Mouse (Mus musculus) stomach, embryonic 14.5 days (tissue): ENCODE measurements around the gene Otulinl. TPM values are rescaled to one million over a fixed set of nuclear protein-coding genes. Genes with fewer than 3 reads are reported as not detected.

ENCODE experiments used
- ATAC-seq: fragments of 200-750 bp; cut with Nextera tagmentation; 2 replicates; pipeline ENCODE4 v1.8.0; 2017; ENCODE audit warnings: low read depth, moderate TSS enrichment; ENCODE audit not compliant: insufficient number of reproducible peaks, insufficient read depth, low FRiP score
- H3K27ac ChIP-seq: fragments of 300-500 bp; sonication (generic); 2 replicates; pipeline ENCODE4 v1.5.1; 2014; ENCODE audit warnings: mild to moderate bottlenecking, low read length, moderate library complexity, mixed read lengths
- H3K27me3 ChIP-seq: fragments of 300-500 bp; sonication (generic); 2 replicates; pipeline ENCODE4 v1.6.1; 2014; ENCODE audit warnings: low read length, control low read depth, mixed read lengths; ENCODE audit not compliant: control insufficient read depth, insufficient read depth
- H3K36me3 ChIP-seq: fragments of 300-500 bp; sonication (generic); 2 replicates; pipeline ENCODE4 v1.6.1; 2014; ENCODE audit warnings: mild to moderate bottlenecking, control low read depth, low read length, moderate library complexity, mixed read lengths; ENCODE audit not compliant: control insufficient read depth, insufficient read depth
- H3K4me1 ChIP-seq: fragments of 300-500 bp; sonication (generic); 2 replicates; pipeline ENCODE4 v1.6.1; 2014; ENCODE audit warnings: low read length, control low read depth, mixed read lengths; ENCODE audit not compliant: control insufficient read depth, insufficient read depth
- H3K4me2 ChIP-seq: fragments of 300-500 bp; sonication (generic); replicated peaks from 2 replicates; pipeline ENCODE4 v1.6.1; 2014; ENCODE audit warnings: low read depth, low read length, control low read depth
- H3K4me3 ChIP-seq: fragments of 300-500 bp; sonication (generic); 2 replicates; pipeline ENCODE4 v1.5.1; 2014; ENCODE audit warnings: low read depth, low read length, control low read depth
- H3K9ac ChIP-seq: fragments of 300-500 bp; sonication (generic); replicated peaks from 2 replicates; pipeline ENCODE4 v1.6.1; 2014; ENCODE audit warnings: low read depth, mild to moderate bottlenecking, control low read depth, low read length, moderate library complexity, mixed read lengths
- H3K9me3 ChIP-seq: fragments of 300-500 bp; sonication (generic); 2 replicates; pipeline ENCODE4 v1.6.1; 2016; ENCODE audit warnings: low read depth, low read length, control low read depth; ENCODE audit not compliant: control insufficient read depth
- WGBS: fragments of 180-500 bp; shearing (Covaris S2); extraction: QIAGEN DNeasy Blood & Tissue Kit; methylation state at CpG from one replicate; pipeline ENCODE4 v1.1.7; 2014; 5-methylcytosine and 5-hydroxymethylcytosine counted together
- polyA plus RNA-seq: library from polyadenylated mRNA; unstranded; fragments of >200 nt; fragmentation: Nextera tagmentation; extraction: Ambion mirVana; gene quantifications from 2 replicates; pipeline ENCODE4 v1.2.1, GENCODE M21; 2014

Gene Otulinl
- polyA plus RNA-seq, 1 experiment from 2014 or later: 13.2 TPM

- Histone ChIP-seq H3K27ac (no peak overlapping the region), H3K4me1 (peaks cover 9% of the 10 kb centered on the region), H3K4me2 (no peak overlapping the region), H3K36me3 (no peaks in the 10 kb centered on the region; the same call in 1 of the 2 replicates), H3K9ac (no peak overlapping the region), H3K4me3 (no peak overlapping the region), H3K9me3 (no peaks in the 10 kb centered on the region), H3K27me3 (no peaks in the 10 kb centered on the region)
- WGBS: 87% methylated on average over 13 of the region's 13 CpGs
- no peak for ATAC-seq
Observed at GRCm38 (mm10) chr15:27625014-27625889, 56.1 kb downstream of the Otulinl start.

GRCm38 (mm10) chr15:27623286-27623685 lies 58.1 kb downstream of the Otulinl start:
- no peak overlapping the region for H3K4me2 ChIP-seq
- H3K4me1 ChIP-seq: no peaks in the 10 kb centered on the region
- no peak overlapping the region for H3K9ac ChIP-seq
- H3K36me3 ChIP-seq: peaks cover 10% of the 10 kb centered on the region
- 86% methylated on average over 6 of the region's 6 CpGs for WGBS
- H3K9me3 ChIP-seq: no peaks in the 10 kb centered on the region
- H3K4me3 ChIP-seq: no peak overlapping the region
- no peaks in the 10 kb centered on the region for H3K27me3 ChIP-seq
- no peak overlapping the region for H3K27ac ChIP-seq
- ATAC-seq: no peak

GRCm38 (mm10) chr15:27620475-27621185 lies 60.7 kb downstream of the Otulinl start:
- Histone ChIP-seq H3K36me3 (peaks cover 20% of the 10 kb centered on the region), H3K27ac (no peak overlapping the region), H3K9ac (no peak overlapping the region), H3K9me3 (no peaks in the 10 kb centered on the region), H3K4me1 (no peaks in the 10 kb centered on the region), H3K4me3 (no peak overlapping the region), H3K27me3 (no peaks in the 10 kb centered on the region), H3K4me2 (no peak overlapping the region)
- no peak for ATAC-seq
- 84% methylated on average over 6 of the region's 6 CpGs for WGBS

- Histone ChIP-seq H3K27me3 (no peaks in the 10 kb centered on the region), H3K4me2 (no peak overlapping the region), H3K27ac (no peak overlapping the region), H3K36me3 (peaks cover 26% of the 10 kb centered on the region), H3K9me3 (no peaks in the 10 kb centered on the region), H3K4me1 (no peaks in the 10 kb centered on the region), H3K4me3 (no peak overlapping the region), H3K9ac (no peak overlapping the region)
- peak; percentile 77; the same call in 1 of the 2 replicates for ATAC-seq
- 69% methylated on average over 3 of the region's 3 CpGs for WGBS
Observed at GRCm38 (mm10) chr15:27619683-27620082, 61.7 kb downstream of the Otulinl start.

- no peaks in the 10 kb centered on the region for H3K4me1 ChIP-seq
- no peak overlapping the region for H3K4me2 ChIP-seq
- H3K36me3 ChIP-seq: peaks cover 26% of the 10 kb centered on the region
- no peak overlapping the region for H3K9ac ChIP-seq
- WGBS: 65% methylated on average over 6 of the region's 6 CpGs
- no peaks in the 10 kb centered on the region for H3K9me3 ChIP-seq
- H3K4me3 ChIP-seq: no peak overlapping the region
- no peaks in the 10 kb centered on the region for H3K27me3 ChIP-seq
- ATAC-seq: no peak
- no peak overlapping the region for H3K27ac ChIP-seq
Observed at GRCm38 (mm10) chr15:27618778-27619533, 62.4 kb downstream of the Otulinl start.

GRCm38 (mm10) chr15:27617227-27617626 lies 64.2 kb downstream of the Otulinl start:
- 74% methylated on average over 3 of the region's 3 CpGs for WGBS
- no peak overlapping the region for H3K27ac ChIP-seq
- H3K9me3 ChIP-seq: no peaks in the 10 kb centered on the region
- no peak for ATAC-seq
- no peak overlapping the region for H3K4me2 ChIP-seq
- no peaks in the 10 kb centered on the region for H3K27me3 ChIP-seq
- no peak overlapping the region for H3K9ac ChIP-seq
- no peak overlapping the region for H3K4me3 ChIP-seq
- no peaks in the 10 kb centered on the region for H3K4me1 ChIP-seq
- peaks cover 26% of the 10 kb centered on the region for H3K36me3 ChIP-seq

- 78% methylated on average over 4 of the region's 4 CpGs for WGBS
- no peak for ATAC-seq
Observed at GRCm38 (mm10) chr15:27616159-27616558, 65.2 kb downstream of the Otulinl start.

GRCm38 (mm10) chr15:27613255-27613654 lies 68.1 kb downstream of the Otulinl start:
- H3K36me3 ChIP-seq: peaks cover 27% of the 10 kb centered on the region
- no peak for ATAC-seq
- no peak overlapping the region for H3K27ac ChIP-seq

More at GRCm38 (mm10) chr15:27616159-27616558, 65.2 kb downstream of the Otulinl start:
- Histone ChIP-seq H3K36me3 (peaks cover 32% of the 10 kb centered on the region), H3K4me3 (no peak overlapping the region), H3K27me3 (no peaks in the 10 kb centered on the region), H3K4me2 (no peak overlapping the region), H3K4me1 (no peaks in the 10 kb centered on the region), H3K9ac (no peak overlapping the region), H3K9me3 (no peaks in the 10 kb centered on the region), H3K27ac (no peak overlapping the region)

More at GRCm38 (mm10) chr15:27613255-27613654, 68.1 kb downstream of the Otulinl start:
- H3K9ac ChIP-seq: no peak overlapping the region
- WGBS: 94% methylated on average over 4 of the region's 4 CpGs
- H3K4me2 ChIP-seq: no peak overlapping the region
- no peaks in the 10 kb centered on the region for H3K9me3 ChIP-seq
- 0 out of 2 replicates have a peak, but pooled peaks cover 2% of the 10 kb centered on the region for H3K4me1 ChIP-seq
- no peaks in the 10 kb centered on the region for H3K27me3 ChIP-seq
- H3K4me3 ChIP-seq: no peak overlapping the region
